Mouse (Mus musculus) neural tube, embryonic 14.5 days (tissue): Measurements from ENCODE around the gene Tfap4. TPM values are rescaled to one million over a fixed set of nuclear protein-coding genes. Genes with fewer than 3 reads are reported as not detected.
"Not testable (repeated sequence)": the region's sequence is repeated elsewhere in the genome, so short reads cannot be mapped to it uniquely, and the experiment has no call there.

ENCODE experiments used
- ATAC-seq: fragments of 200-750 bp; cut with Nextera tagmentation; 2 replicates; pipeline ENCODE4 v1.8.0; 2017; ENCODE audit warnings: low read depth, mild to moderate bottlenecking, moderate TSS enrichment, moderate library complexity
- H3K27ac ChIP-seq: fragments of 300-500 bp; sonication (generic); 2 replicates; pipeline ENCODE4 v1.5.1; 2014; ENCODE audit warnings: low read depth, mild to moderate bottlenecking, control low read depth, low read length, moderate library complexity, mixed read lengths
- H3K27me3 ChIP-seq: fragments of 300-500 bp; sonication (generic); 2 replicates; pipeline ENCODE4 v1.6.1; 2014; ENCODE audit warnings: low read length; ENCODE audit not compliant: control insufficient read depth, insufficient read depth
- H3K36me3 ChIP-seq: fragments of 300-500 bp; sonication (generic); 2 replicates; pipeline ENCODE4 v1.6.1; 2014; ENCODE audit warnings: low read length, mixed read lengths; ENCODE audit not compliant: control insufficient read depth, insufficient read depth
- H3K4me1 ChIP-seq: fragments of 300-500 bp; sonication (generic); 2 replicates; pipeline ENCODE4 v1.6.1; 2014; ENCODE audit warnings: low read length; ENCODE audit not compliant: control insufficient read depth, insufficient read depth
- H3K4me2 ChIP-seq: fragments of 300-500 bp; sonication (generic); 2 replicates; pipeline ENCODE4 v1.6.1; 2014; ENCODE audit warnings: mild to moderate bottlenecking, low read depth, low read length, control low read depth
- H3K4me3 ChIP-seq: fragments of 300-500 bp; sonication (generic); 2 replicates; pipeline ENCODE4 v1.5.1; 2014; ENCODE audit warnings: low read depth, low read length, control low read depth, mixed read lengths
- H3K9ac ChIP-seq: fragments of 300-500 bp; sonication (generic); replicated peaks from 2 replicates; pipeline ENCODE4 v1.6.1; 2014; ENCODE audit warnings: low read depth, mild to moderate bottlenecking, control low read depth, low read length, mixed read lengths
- H3K9me3 ChIP-seq: fragments of 300-500 bp; sonication (generic); 2 replicates; pipeline ENCODE4 v1.6.1; 2016; ENCODE audit warnings: low read length; ENCODE audit not compliant: control insufficient read depth
- WGBS: fragments of 180-500 bp; shearing (Covaris S2); extraction: QIAGEN DNeasy Blood & Tissue Kit; methylation state at CpG from one replicate; pipeline ENCODE4 v1.1.7; 2014; 5-methylcytosine and 5-hydroxymethylcytosine counted together
- polyA plus RNA-seq: library from polyadenylated mRNA; unstranded; fragments of >200 nt; fragmentation: Nextera tagmentation; extraction: Ambion mirVana; gene quantifications from 2 replicates; pipeline ENCODE4 v1.2.1, GENCODE M21; 2014

The Tfap4 gene
- polyA plus RNA-seq, 1 experiment from 2014 or later: 7.2 TPM

- no peaks in the 10 kb centered on the region for H3K27me3 ChIP-seq
- H3K27ac ChIP-seq: no peak overlapping the region
- ATAC-seq: no peak
- no peaks in the 10 kb centered on the region; the same call in 1 of the 2 replicates for H3K4me1 ChIP-seq
- no peaks in the 10 kb centered on the region for H3K9me3 ChIP-seq
- H3K9ac ChIP-seq: no peak overlapping the region
- H3K4me3 ChIP-seq: no peak overlapping the region
- no peaks in the 10 kb centered on the region for H3K36me3 ChIP-seq
- 0 out of 2 replicates have a peak overlapping the region, but pooled peaks have one; percentile 11 for H3K4me2 ChIP-seq
- 57% methylated on average over 12 of the region's 12 CpGs for WGBS
Measured at GRCm38 (mm10) chr16:4540064-4540775, 19.4 kb downstream of the Tfap4 start.

GRCm38 (mm10) chr16:4539521-4539920 lies 20.1 kb downstream of the Tfap4 start:
- ATAC-seq: no peak

GRCm38 (mm10) chr16:4537616-4538358 lies 21.9 kb downstream of the Tfap4 start:
- no peak overlapping the region for H3K4me3 ChIP-seq
- H3K27me3 ChIP-seq: no peaks in the 10 kb centered on the region
- no peaks in the 10 kb centered on the region for H3K9me3 ChIP-seq
- 86% methylated on average over 3 of the region's 3 CpGs for WGBS
- H3K4me2 ChIP-seq: no peak overlapping the region
- no peak overlapping the region for H3K27ac ChIP-seq
- H3K4me1 ChIP-seq: no peaks in the 10 kb centered on the region; the same call in 1 of the 2 replicates
- H3K36me3 ChIP-seq: no peaks in the 10 kb centered on the region
- no peak for ATAC-seq
- no peak overlapping the region for H3K9ac ChIP-seq

More at GRCm38 (mm10) chr16:4539521-4539920, 20.1 kb downstream of the Tfap4 start:
- no peak overlapping the region for H3K4me2 ChIP-seq
- no peak overlapping the region for H3K9ac ChIP-seq
- H3K4me1 ChIP-seq: no peaks in the 10 kb centered on the region; the same call in 1 of the 2 replicates
- 59% methylated on average over 4 of the region's 4 CpGs for WGBS
- no peaks in the 10 kb centered on the region for H3K36me3 ChIP-seq
- H3K9me3 ChIP-seq: no peaks in the 10 kb centered on the region
- H3K27ac ChIP-seq: no peak overlapping the region
- H3K4me3 ChIP-seq: no peak overlapping the region
- no peaks in the 10 kb centered on the region for H3K27me3 ChIP-seq

GRCm38 (mm10) chr16:4527373-4527772 lies 32.3 kb downstream of the Tfap4 start:
- ATAC-seq, H3K4me2 ChIP-seq, H3K4me3 ChIP-seq, H3K36me3 ChIP-seq, H3K9ac ChIP-seq, H3K27me3 ChIP-seq, H3K27ac ChIP-seq, H3K9me3 ChIP-seq, H3K4me1 ChIP-seq: not testable (repeated sequence)
- WGBS: 92% methylated on average over 12 of the region's 12 CpGs

- H3K27me3 ChIP-seq: no peaks in the 10 kb centered on the region
- H3K36me3 ChIP-seq: no peaks in the 10 kb centered on the region
- H3K9ac ChIP-seq: no peak overlapping the region
- H3K4me3 ChIP-seq: no peak overlapping the region
- no peak overlapping the region for H3K27ac ChIP-seq
- H3K4me2 ChIP-seq: no peak overlapping the region
- H3K9me3 ChIP-seq: no peaks in the 10 kb centered on the region
- no peak for ATAC-seq
- 0 out of 2 replicates have a peak, but pooled peaks cover 2% of the 10 kb centered on the region for H3K4me1 ChIP-seq
- 65% methylated on average over 7 of the region's 7 CpGs for WGBS
Measured at GRCm38 (mm10) chr16:4523313-4524004, 36.2 kb downstream of the Tfap4 start.

- Histone ChIP-seq H3K4me1 (0 out of 2 replicates have a peak, but pooled peaks cover 2% of the 10 kb centered on the region), H3K36me3 (no peaks in the 10 kb centered on the region), H3K27me3 (no peaks in the 10 kb centered on the region), H3K27ac (no peak overlapping the region), H3K9me3 (no peaks in the 10 kb centered on the region), H3K4me2 (no peak overlapping the region), H3K4me3 (no peak overlapping the region), H3K9ac (no peak overlapping the region)
- no peak for ATAC-seq
- 36% methylated on average over 8 of the region's 8 CpGs for WGBS
Measured at GRCm38 (mm10) chr16:4522879-4523278, 36.8 kb downstream of the Tfap4 start.

GRCm38 (mm10) chr16:4521735-4522530 lies 37.7 kb downstream of the Tfap4 start:
- 70% methylated on average over 5 of the region's 5 CpGs for WGBS
- Histone ChIP-seq H3K27ac (no peak overlapping the region), H3K9me3 (no peaks in the 10 kb centered on the region), H3K9ac (no peak overlapping the region), H3K4me2 (no peak overlapping the region), H3K27me3 (no peaks in the 10 kb centered on the region), H3K4me3 (no peak overlapping the region), H3K36me3 (no peaks in the 10 kb centered on the region), H3K4me1 (0 out of 2 replicates have a peak, but pooled peaks cover 2% of the 10 kb centered on the region)
- no peak for ATAC-seq

- Histone ChIP-seq H3K9ac (no peak overlapping the region), H3K27ac (no peak overlapping the region), H3K36me3 (no peaks in the 10 kb centered on the region), H3K4me3 (no peak overlapping the region), H3K4me1 (0 out of 2 replicates have a peak, but pooled peaks cover 2% of the 10 kb centered on the region), H3K9me3 (no peaks in the 10 kb centered on the region), H3K27me3 (no peaks in the 10 kb centered on the region), H3K4me2 (no peak overlapping the region)
- no peak for ATAC-seq
- 76% methylated on average over 4 of the region's 4 CpGs for WGBS
Measured at GRCm38 (mm10) chr16:4521074-4521667, 38.5 kb downstream of the Tfap4 start.
